Mouse (Mus musculus) monocyte, adult 59 days (primary cell): ENCODE measurements around the gene Taar7f. TPM values are rescaled to one million over a fixed set of nuclear protein-coding genes. Genes with fewer than 3 reads are reported as not detected.

ENCODE experiments used
- total RNA-seq, 2 experiments: library from RNA; stranded (reverse); gene quantifications; one replicate each; pipeline ENCODE4 v1.2.4; 2023

Taar7f gene
- total RNA-seq: not detected

GRCm38 (mm10) chr10:24049210-24049609, at the start of gene Taar7f:
TSS of gene Taar7f (plus strand) at chr10:24049510.

GRCm38 (mm10) chr10:23999639-24000038, 49.7 kb upstream of the Taar7f start, which contains the start of gene Taar7b:
TSS of gene Taar7b (plus strand) at chr10:23999939.

DNA sequence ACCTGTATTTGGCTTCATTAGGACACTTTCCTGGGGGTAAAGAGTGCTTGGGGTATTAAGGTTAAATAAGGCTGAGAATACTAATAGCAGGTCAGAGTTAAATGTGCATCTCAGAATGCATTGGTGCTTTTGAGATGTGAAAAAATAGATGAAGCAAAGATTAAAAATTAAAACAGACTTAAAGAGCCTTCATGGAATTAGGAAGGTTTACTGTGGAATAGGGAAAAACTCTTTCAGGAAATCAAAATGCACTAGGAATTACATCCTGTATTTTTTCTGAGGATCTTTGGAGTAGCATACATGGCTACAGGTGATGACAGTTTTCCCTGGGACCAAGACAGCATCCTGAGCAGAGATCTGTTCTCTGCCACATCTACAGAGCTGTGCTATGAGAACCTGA, 22.4 kb upstream of the Taar7f start, which contains the start of gene Taar7d:
TSS of gene Taar7d (plus strand) at position 301 of the 400 bp plus-strand sequence.

GRCm38 (mm10) chr10:24037314-24037713, 12.0 kb upstream of the Taar7f start, which contains the start of gene Taar7e:
TSS of gene Taar7e (plus strand) at chr10:24037614.

GRCm38 (mm10) chr10:24076200-24076599, 26.9 kb downstream of the Taar7f start, which contains the start of gene Taar8a:
TSS of gene Taar8a (plus strand) at chr10:24076500.

GRCm38 (mm10) chr10:24092194-24092593, 42.9 kb downstream of the Taar7f start, which contains the start of gene Taar8b:
TSS of gene Taar8b (minus strand) at chr10:24092294.

Other genes starting within 250 kb of the Taar7f start
- 10 to 100 TPM; 14.6 to 17.2 TPM for gene Vnn3, start 198.0 kb upstream of the Taar7f start, total RNA-seq
- not detected for gene Vnn1, start 154.8 kb upstream of the Taar7f start, total RNA-seq
- gene Taar1, start 129.2 kb upstream of the Taar7f start, total RNA-seq: not detected
- gene Taar2, start 110.9 kb upstream of the Taar7f start, total RNA-seq: not detected
- gene Taar3, start 100.0 kb upstream of the Taar7f start, total RNA-seq: not detected
- not detected for gene Taar4, start 89.0 kb upstream of the Taar7f start, total RNA-seq
- not detected for gene Taar5, start 78.8 kb upstream of the Taar7f start, total RNA-seq
- not detected for gene Taar6, start 63.9 kb upstream of the Taar7f start, total RNA-seq
- not detected for gene Taar7a, start 56.0 kb upstream of the Taar7f start, total RNA-seq
- gene Taar7b, start 49.6 kb upstream of the Taar7f start, total RNA-seq: not detected
- not detected for gene Taar7d, start 22.3 kb upstream of the Taar7f start, total RNA-seq
- not detected for gene Taar7e, start 11.9 kb upstream of the Taar7f start, total RNA-seq
- not detected for gene Taar8a, start 27.0 kb downstream of the Taar7f start, total RNA-seq
- not detected for gene Taar8b, start 42.8 kb downstream of the Taar7f start, total RNA-seq
- not detected for gene Taar8c, start 52.4 kb downstream of the Taar7f start, total RNA-seq
- not detected for gene Taar9, start 60.0 kb downstream of the Taar7f start, total RNA-seq
- gene Stx7, start 99.8 kb downstream of the Taar7f start, total RNA-seq: 100 to 1,000 TPM; 160 to 195 TPM
- not detected for gene Moxd1, start 174.0 kb downstream of the Taar7f start, total RNA-seq